Mouse (Mus musculus): ENCODE results near the gene Spryd4.

Gene Spryd4

GRCm38 (mm10) chr10:128231697-128232419 is 20.3 kb upstream of the Spryd4 start, which contains the start of gene Timeless:
Timeless (plus strand) TSS chr10:128232065.
- TF ChIP-seq CTCF (conservative IDR thresholded peaks at IDR 0.05; ENCODE audit: low read length) (no peak), NANOG (IDR thresholded peaks at IDR 0.05; ENCODE audit: borderline replicate concordance, low read length) (no peak), POU5F1 (IDR thresholded peaks at IDR 0.05; ENCODE audit: borderline replicate concordance, low read length) (no peak)
- peaks cover 26% of the 10 kb centered on the region for H3K36me3 ChIP-seq (ENCODE audit: insufficient read depth, low read length)
- H3K4me3 ChIP-seq (replicated peaks; ENCODE audit: low read length): peak within 1 kb of the TSS; percentile 95
- peaks cover 73% of the 10 kb centered on the region for H3K4me1 ChIP-seq (replicated peaks; ENCODE audit: low read depth, low read length)
- no peaks in the 10 kb centered on the region for H3K9me3 ChIP-seq (ENCODE audit: low read length)
- H3K27me3 ChIP-seq (ENCODE audit: insufficient read depth, low read length): no peaks in the 10 kb centered on the region

- peaks cover 77% of the 10 kb centered on the region for H3K4me1 ChIP-seq (replicated peaks; ENCODE audit: low read depth, low read length)
- no peak for TF ChIP-seq POU5F1 (IDR thresholded peaks at IDR 0.05; ENCODE audit: borderline replicate concordance, low read length)
- H3K36me3 ChIP-seq (ENCODE audit: insufficient read depth, low read length): peaks cover 24% of the 10 kb centered on the region
- H3K27me3 ChIP-seq (ENCODE audit: insufficient read depth, low read length): no peaks in the 10 kb centered on the region
- peak overlapping the region; percentile 95 for H3K4me3 ChIP-seq (replicated peaks; ENCODE audit: low read length)
- no peaks in the 10 kb centered on the region for H3K9me3 ChIP-seq (ENCODE audit: low read length)
Observed at GRCm38 (mm10) chr10:128231146-128231545, 19.5 kb upstream of the Spryd4 start.

GRCm38 (mm10) chr10:128230582-128230981 is 19.0 kb upstream of the Spryd4 start:
- Histone ChIP-seq H3K36me3 (ENCODE audit: insufficient read depth, low read length) (peaks cover 18% of the 10 kb centered on the region), H3K27me3 (ENCODE audit: insufficient read depth, low read length) (no peaks in the 10 kb centered on the region), H3K9me3 (ENCODE audit: low read length) (no peaks in the 10 kb centered on the region), H3K4me3 (replicated peaks; ENCODE audit: low read length) (peak overlapping the region; percentile 95), H3K4me1 (replicated peaks; ENCODE audit: low read depth, low read length) (peaks cover 77% of the 10 kb centered on the region)
- TF ChIP-seq POU5F1 (IDR thresholded peaks at IDR 0.05; ENCODE audit: borderline replicate concordance, low read length) (no peak), CTCF (conservative IDR thresholded peaks at IDR 0.05; ENCODE audit: low read length) (no peak), NANOG (IDR thresholded peaks at IDR 0.05; ENCODE audit: borderline replicate concordance, low read length) (no peak)

- no peak for TF ChIP-seq NANOG (IDR thresholded peaks at IDR 0.05; ENCODE audit: borderline replicate concordance, low read length)
- TF ChIP-seq CTCF (conservative IDR thresholded peaks at IDR 0.05; ENCODE audit: low read length): no peak
- TF ChIP-seq POU5F1 (IDR thresholded peaks at IDR 0.05; ENCODE audit: borderline replicate concordance, low read length): no peak
- H3K4me3 ChIP-seq (replicated peaks; ENCODE audit: low read length): no peak overlapping the region
- no peaks in the 10 kb centered on the region for H3K9me3 ChIP-seq (ENCODE audit: low read length)
- peaks cover 67% of the 10 kb centered on the region for H3K4me1 ChIP-seq (replicated peaks; ENCODE audit: low read depth, low read length)
- H3K27me3 ChIP-seq (ENCODE audit: insufficient read depth, low read length): no peaks in the 10 kb centered on the region
- no peaks in the 10 kb centered on the region for H3K36me3 ChIP-seq (ENCODE audit: insufficient read depth, low read length)
Observed at GRCm38 (mm10) chr10:128228009-128228408, 16.4 kb upstream of the Spryd4 start.

- Histone ChIP-seq H3K36me3 (ENCODE audit: insufficient read depth, low read length) (no peaks in the 10 kb centered on the region), H3K4me3 (replicated peaks; ENCODE audit: low read length) (no peak overlapping the region), H3K4me1 (replicated peaks; ENCODE audit: low read depth, low read length) (peaks cover 63% of the 10 kb centered on the region), H3K9me3 (ENCODE audit: low read length) (no peaks in the 10 kb centered on the region), H3K27me3 (ENCODE audit: insufficient read depth, low read length) (no peaks in the 10 kb centered on the region)
- no peak for TF ChIP-seq CTCF (conservative IDR thresholded peaks at IDR 0.05; ENCODE audit: low read length)
- TF ChIP-seq POU5F1 (IDR thresholded peaks at IDR 0.05; ENCODE audit: borderline replicate concordance, low read length): no peak
- TF ChIP-seq NANOG (IDR thresholded peaks at IDR 0.05; ENCODE audit: borderline replicate concordance, low read length): no peak
Observed at GRCm38 (mm10) chr10:128227592-128227991, 16.0 kb upstream of the Spryd4 start.

GRCm38 (mm10) chr10:128225538-128225937 is 13.9 kb upstream of the Spryd4 start, which contains the start of gene Mip:
Mip (plus strand) TSS chr10:128225838.
- no peak for TF ChIP-seq NANOG (IDR thresholded peaks at IDR 0.05; ENCODE audit: borderline replicate concordance, low read length)
- no peak for TF ChIP-seq CTCF (conservative IDR thresholded peaks at IDR 0.05; ENCODE audit: low read length)
- TF ChIP-seq POU5F1 (IDR thresholded peaks at IDR 0.05; ENCODE audit: borderline replicate concordance, low read length): no peak

GRCm38 (mm10) chr10:128225064-128225463 is 13.5 kb upstream of the Spryd4 start:
- H3K27me3 ChIP-seq (ENCODE audit: insufficient read depth, low read length): no peaks in the 10 kb centered on the region
- no peak for TF ChIP-seq CTCF (conservative IDR thresholded peaks at IDR 0.05; ENCODE audit: low read length)
- TF ChIP-seq NANOG (IDR thresholded peaks at IDR 0.05; ENCODE audit: borderline replicate concordance, low read length): no peak
- TF ChIP-seq POU5F1 (IDR thresholded peaks at IDR 0.05; ENCODE audit: borderline replicate concordance, low read length): no peak
- peaks cover 71% of the 10 kb centered on the region for H3K4me1 ChIP-seq (replicated peaks; ENCODE audit: low read depth, low read length)
- H3K36me3 ChIP-seq (ENCODE audit: insufficient read depth, low read length): no peaks in the 10 kb centered on the region
- H3K9me3 ChIP-seq (ENCODE audit: low read length): no peaks in the 10 kb centered on the region
- peak overlapping the region; percentile 70 for H3K4me3 ChIP-seq (replicated peaks; ENCODE audit: low read length)

More at GRCm38 (mm10) chr10:128225538-128225937, 13.9 kb upstream of the Spryd4 start, which contains the start of gene Mip:
- Histone ChIP-seq H3K4me3 (replicated peaks; ENCODE audit: low read length) (peak within 1 kb of the TSS; percentile 70), H3K36me3 (ENCODE audit: insufficient read depth, low read length) (no peaks in the 10 kb centered on the region), H3K27me3 (ENCODE audit: insufficient read depth, low read length) (no peaks in the 10 kb centered on the region), H3K9me3 (ENCODE audit: low read length) (no peaks in the 10 kb centered on the region), H3K4me1 (replicated peaks; ENCODE audit: low read depth, low read length) (peaks cover 71% of the 10 kb centered on the region)

GRCm38 (mm10) chr10:128221533-128222286 is 10.1 kb upstream of the Spryd4 start:
- Histone ChIP-seq H3K9me3 (ENCODE audit: low read length) (no peaks in the 10 kb centered on the region), H3K4me1 (replicated peaks; ENCODE audit: low read depth, low read length) (peaks cover 47% of the 10 kb centered on the region), H3K27me3 (ENCODE audit: insufficient read depth, low read length) (no peaks in the 10 kb centered on the region), H3K36me3 (ENCODE audit: insufficient read depth, low read length) (no peaks in the 10 kb centered on the region), H3K4me3 (replicated peaks; ENCODE audit: low read length) (peak overlapping the region; percentile 74)
- TF ChIP-seq CTCF (conservative IDR thresholded peaks at IDR 0.05; ENCODE audit: low read length): peak; percentile 15
- no peak for TF ChIP-seq NANOG (IDR thresholded peaks at IDR 0.05; ENCODE audit: borderline replicate concordance, low read length)
